Mouse (Mus musculus) ovary, postnatal 14 days (tissue): ENCODE data around the gene Ece1.
"Not testable (repeated sequence)": the region's sequence is repeated elsewhere in the genome, so short reads cannot be mapped to it uniquely, and the experiment has no call there.

Experiments
- DNase-seq: peaks from one replicate; pipeline ENCODE4 v3.0.0; 2022; ENCODE audit warnings: low spot score

Ece1 gene

DNA sequence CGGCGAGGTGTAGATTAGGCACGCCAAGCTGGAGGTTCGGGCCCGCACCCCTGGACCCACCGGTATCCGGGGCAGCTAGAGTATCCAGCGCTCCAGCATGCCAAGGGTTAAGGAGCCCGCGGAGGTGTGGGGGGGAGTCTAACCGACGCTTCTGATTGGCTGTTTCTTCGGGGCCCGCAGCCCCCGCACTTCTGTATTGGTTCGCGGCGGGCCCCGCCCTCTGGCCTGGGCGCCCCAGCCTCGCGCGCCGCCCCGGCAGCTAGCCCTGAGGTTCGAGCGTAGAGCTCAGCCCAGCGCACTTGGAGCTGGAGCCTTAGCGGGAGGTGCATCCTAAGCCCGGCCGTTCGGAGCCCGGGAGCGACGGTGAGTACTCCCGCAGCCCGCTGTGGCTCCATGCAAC lies at the start of gene Ece1:
TSS of gene Ece1 (plus strand) at position 219 of the 400 bp plus-strand sequence.
- peak; percentile 87 for DNase-seq

GRCm38 (mm10) chr4:137812946-137813708 lies 48.9 kb upstream of the Ece1 start:
- DNase-seq, result no peak

- no peak for DNase-seq
These were observed 47.9 kb upstream of the Ece1 start for GRCm38 (mm10) chr4:137814140-137814539.

GRCm38 (mm10) chr4:137815473-137815872 lies 46.6 kb upstream of the Ece1 start:
- DNase-seq, result no peak

- DNase-seq, result no peak
These were observed 45.8 kb upstream of the Ece1 start for GRCm38 (mm10) chr4:137816216-137816615.

GRCm38 (mm10) chr4:137818341-137818740 lies 43.7 kb upstream of the Ece1 start:
- no peak for DNase-seq

DNA sequence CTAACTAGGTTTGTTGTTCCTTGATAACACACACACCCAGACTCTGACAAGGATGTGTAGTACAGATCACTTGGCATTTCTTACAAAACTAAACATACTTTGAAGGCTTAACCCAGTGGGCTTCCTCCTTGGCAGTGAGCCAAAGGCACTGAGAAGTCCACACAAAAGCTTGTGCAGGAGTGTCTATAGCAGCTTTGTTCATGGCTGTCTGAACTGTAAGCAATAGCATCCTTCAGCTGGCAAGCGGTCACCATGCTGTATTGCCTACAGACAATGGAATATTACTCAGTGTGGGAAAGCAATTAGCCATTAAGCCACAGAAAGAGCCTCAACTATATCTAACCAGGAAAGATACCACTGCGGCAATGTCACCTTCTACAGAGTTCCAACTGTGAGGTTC lies 42.5 kb upstream of the Ece1 start:
- DNase-seq, result no peak

GRCm38 (mm10) chr4:137820721-137821120 lies 41.3 kb upstream of the Ece1 start:
- DNase-seq, result no peak

DNA sequence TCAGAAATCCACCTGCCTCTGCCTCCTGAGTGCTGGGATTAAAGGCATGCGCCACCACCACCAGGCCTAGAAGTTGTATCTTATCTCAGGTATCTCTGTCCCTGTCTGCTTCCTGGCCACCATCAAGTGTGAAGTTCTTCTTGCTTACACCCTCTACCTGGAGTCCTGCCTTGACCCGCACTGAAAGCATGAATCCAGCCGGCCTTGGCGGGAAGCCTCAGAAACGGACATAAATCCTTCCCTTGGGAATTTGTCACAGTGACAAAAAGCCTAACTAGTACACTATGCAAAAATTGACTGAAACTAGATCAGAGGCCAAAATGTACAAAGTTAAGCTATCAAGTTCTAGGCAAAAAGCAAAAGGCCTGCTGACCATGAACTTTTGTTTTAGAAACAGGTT lies 39.5 kb upstream of the Ece1 start:
- no peak for DNase-seq

DNA sequence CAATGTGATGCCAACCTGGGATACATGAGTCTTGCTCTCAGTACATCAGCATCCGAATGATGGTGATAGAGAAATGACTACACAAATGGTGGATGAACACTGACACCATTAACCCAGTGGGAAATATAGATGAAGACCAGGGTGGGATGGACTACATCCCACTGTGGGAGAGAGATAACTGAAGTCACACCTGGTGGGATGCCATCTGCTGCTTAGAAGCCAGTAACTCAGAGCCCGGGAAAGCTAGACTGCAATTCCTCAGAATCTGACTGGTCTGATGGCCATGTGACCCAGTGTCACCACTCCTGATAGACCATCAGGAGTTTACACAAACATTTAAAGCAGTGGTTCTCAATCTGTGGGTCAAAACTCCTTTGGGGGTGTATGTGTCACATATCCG lies 38.5 kb upstream of the Ece1 start:
- no peak for DNase-seq

DNA sequence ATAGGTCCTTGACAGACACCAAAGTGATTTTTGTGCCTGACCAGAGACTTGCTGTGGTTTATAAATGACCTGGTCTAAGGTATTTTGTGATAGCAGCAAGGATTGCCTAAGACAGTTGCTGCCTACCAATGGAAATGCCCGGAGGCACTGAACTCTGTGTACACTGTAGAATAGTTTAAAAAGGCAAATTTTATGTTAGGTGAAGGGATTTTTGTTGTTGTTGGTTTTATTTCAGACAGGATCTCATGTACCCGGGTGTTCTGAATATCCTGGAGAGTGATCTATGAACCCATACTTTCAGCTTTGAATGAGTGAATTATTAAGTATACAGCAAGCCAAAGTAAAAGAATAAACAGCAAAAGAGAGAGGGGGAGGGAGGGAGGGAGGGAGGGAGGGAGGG lies 37.2 kb upstream of the Ece1 start:
- DNase-seq, result no peak

GRCm38 (mm10) chr4:137830380-137830779 lies 31.7 kb upstream of the Ece1 start:
- DNase-seq, result no peak

- DNase-seq, result no peak
These were observed 30.4 kb upstream of the Ece1 start for GRCm38 (mm10) chr4:137831598-137831997.

DNA sequence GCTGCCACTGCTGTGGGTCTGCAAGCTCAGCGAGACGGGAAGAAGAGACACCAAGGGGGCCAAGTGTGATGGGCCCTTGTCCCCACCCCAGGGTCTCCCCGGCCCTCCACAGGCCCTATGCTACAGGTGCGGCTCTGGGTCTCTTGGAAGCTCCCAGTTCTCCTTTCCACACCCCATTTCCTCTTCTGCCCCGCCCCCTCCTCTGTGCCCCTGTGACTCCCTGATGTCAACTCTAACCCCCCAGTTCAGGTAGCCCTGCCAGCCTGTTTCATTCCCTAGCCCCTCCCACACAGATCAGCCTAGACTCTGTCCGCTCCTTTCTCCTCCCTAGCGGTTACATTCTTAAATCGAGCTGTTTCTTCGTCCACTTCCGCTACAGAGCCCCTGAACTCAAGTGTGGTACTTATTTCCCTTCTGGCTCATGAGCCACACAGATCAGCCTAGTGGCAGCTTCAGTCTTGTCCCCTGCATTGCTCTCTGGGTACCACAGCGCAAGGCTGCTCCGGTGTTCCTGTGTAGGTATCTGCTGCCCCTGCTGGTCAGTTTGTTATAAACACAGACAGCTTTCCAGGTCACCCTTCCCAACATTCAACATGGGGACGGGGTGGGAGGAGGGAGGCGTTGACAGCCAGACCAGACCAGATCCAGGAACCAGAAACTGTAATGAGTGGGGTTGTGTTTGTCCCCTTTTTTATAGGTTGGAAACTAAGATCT lies 26.3 kb upstream of the Ece1 start:
- peak; percentile 66 for DNase-seq

DNA sequence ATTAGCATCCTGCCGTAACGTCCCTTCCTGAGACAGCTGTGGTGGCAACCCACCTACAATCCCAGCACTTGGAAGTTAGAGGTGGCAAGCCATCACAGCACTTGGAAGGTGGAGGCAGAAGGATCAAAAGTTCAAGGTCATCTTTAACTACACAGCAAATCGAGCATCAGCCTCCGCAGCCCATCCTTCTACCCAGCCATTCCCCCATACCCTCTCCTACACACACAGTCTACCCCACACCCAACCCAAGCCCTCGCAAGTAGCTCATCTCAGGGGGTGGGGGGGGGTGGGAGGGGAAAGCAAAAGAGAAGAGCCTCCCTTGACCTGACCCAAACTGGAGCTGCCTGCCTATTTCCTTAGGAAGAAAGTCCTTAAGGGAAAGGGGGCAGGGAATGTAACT lies 25.3 kb upstream of the Ece1 start:
- no peak for DNase-seq

GRCm38 (mm10) chr4:137837792-137838191 lies 24.2 kb upstream of the Ece1 start:
- no peak for DNase-seq

DNA sequence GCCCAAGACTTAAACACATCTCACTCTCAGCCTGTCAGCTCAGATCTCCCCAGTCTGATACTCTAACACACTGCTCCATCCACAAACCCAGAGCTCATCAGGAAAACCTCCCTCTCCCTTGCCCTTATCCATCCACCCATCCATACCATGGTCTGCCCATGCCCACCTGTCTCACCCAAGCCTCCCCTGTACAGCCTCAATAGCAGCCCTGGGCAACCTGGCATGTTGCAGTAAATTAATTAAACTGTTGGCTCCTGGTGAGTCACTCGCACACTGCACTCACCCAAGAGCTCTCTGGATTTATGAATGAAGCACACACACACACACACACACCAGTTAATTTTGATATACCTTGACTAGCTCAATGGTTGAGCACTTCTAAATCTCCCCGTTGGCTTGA lies 23.2 kb upstream of the Ece1 start:
- no peak for DNase-seq

- DNase-seq, result no peak
These were observed 22.6 kb upstream of the Ece1 start for GRCm38 (mm10) chr4:137839452-137839851.

GRCm38 (mm10) chr4:137844656-137845055 lies 17.4 kb upstream of the Ece1 start:
- DNase-seq, result peak; percentile 68

- not testable (repeated sequence) for DNase-seq
These were observed 14.4 kb upstream of the Ece1 start for GRCm38 (mm10) chr4:137847651-137848050.

GRCm38 (mm10) chr4:137850161-137850560 lies 11.9 kb upstream of the Ece1 start:
- DNase-seq, result no peak

GRCm38 (mm10) chr4:137851484-137851883 lies 10.6 kb upstream of the Ece1 start:
- DNase-seq, result peak; percentile 54

DNA sequence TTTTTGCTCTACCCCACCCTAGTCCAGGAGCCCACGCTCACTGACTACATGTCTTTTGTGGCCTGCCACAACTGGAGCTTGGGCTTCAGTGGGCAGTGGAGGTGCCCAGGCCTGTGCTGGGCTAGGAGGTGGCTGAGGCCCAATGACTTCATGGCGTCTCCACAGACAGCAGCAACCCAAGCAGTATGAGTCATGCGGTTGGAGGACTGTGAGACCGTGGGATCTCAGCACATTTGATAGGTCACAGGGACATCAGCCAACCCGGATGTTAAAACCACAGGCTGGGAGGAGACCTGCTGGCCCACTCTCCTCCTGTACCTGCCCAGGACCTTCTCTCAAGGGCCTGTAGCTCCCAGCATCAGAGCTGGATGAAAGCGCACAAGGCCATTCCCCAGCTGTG lies 8.2 kb upstream of the Ece1 start:
- no peak for DNase-seq
